Mouse (Mus musculus): ENCODE data around the gene Gpr153. TPM values are rescaled to one million over a fixed set of nuclear protein-coding genes. Genes with fewer than 3 reads are reported as not detected.

Gene Gpr153
- total RNA-seq, 2 experiments from 2014 or later = 19.9 to 20.6 TPM

Other genes starting within 250 kb of the Gpr153 start
- gene Zbtb48, start 246.6 kb upstream of the Gpr153 start, total RNA-seq (2021) = 1 to 10 TPM; 4.7 to 7.5 TPM
- under 1 TPM in 1 of 2 experiments, not detected in 1; 0.07 TPM for gene Tas1r1, start 235.7 kb upstream of the Gpr153 start, total RNA-seq (2021)
- gene Nol9, start 234.9 kb upstream of the Gpr153 start, total RNA-seq (2021) = 10 to 100 TPM; 10.5 to 10.9 TPM
- gene Plekhg5, start 201.7 kb upstream of the Gpr153 start, total RNA-seq (2021) = 10 to 100 TPM; 27.0 to 28.9 TPM
- gene Tnfrsf25, start 158.3 kb upstream of the Gpr153 start, total RNA-seq (2021) = 1 to 10 TPM; 4.0 to 6.7 TPM
- 1 to 10 TPM; 1.4 to 2.0 TPM for gene Espn, start 121.9 kb upstream of the Gpr153 start, total RNA-seq (2021)
- gene Hes2, start 115.4 kb upstream of the Gpr153 start, total RNA-seq (2021) = not detected
- gene Acot7, start 96.1 kb upstream of the Gpr153 start, total RNA-seq (2021) = 10 to 100 TPM; 37.3 to 39.3 TPM
- not detected for gene Hes3, start 17.4 kb downstream of the Gpr153 start, total RNA-seq (2021)
- gene Icmt, start 23.0 kb downstream of the Gpr153 start, total RNA-seq (2021) = 10 to 100 TPM; 25.9 to 27.2 TPM
- gene Rnf207, start 44.8 kb downstream of the Gpr153 start, total RNA-seq (2021) = 10 to 100 TPM; 84.5 to 95.8 TPM
- gene Rpl22, start 51.5 kb downstream of the Gpr153 start, total RNA-seq (2021) = 100 to 1,000 TPM; 223 to 252 TPM
- under 1 TPM; 0.10 to 0.60 TPM for gene Chd5, start 64.4 kb downstream of the Gpr153 start, total RNA-seq (2021)
- 1 to 10 TPM; 1.8 to 2.3 TPM for gene Nphp4, start 202.5 kb downstream of the Gpr153 start, total RNA-seq (2021)
- gene Kcnab2, start 203.6 kb downstream of the Gpr153 start, total RNA-seq (2021) = 1 to 10 TPM; 2.1 to 4.2 TPM